In the genomic region with DNA sequence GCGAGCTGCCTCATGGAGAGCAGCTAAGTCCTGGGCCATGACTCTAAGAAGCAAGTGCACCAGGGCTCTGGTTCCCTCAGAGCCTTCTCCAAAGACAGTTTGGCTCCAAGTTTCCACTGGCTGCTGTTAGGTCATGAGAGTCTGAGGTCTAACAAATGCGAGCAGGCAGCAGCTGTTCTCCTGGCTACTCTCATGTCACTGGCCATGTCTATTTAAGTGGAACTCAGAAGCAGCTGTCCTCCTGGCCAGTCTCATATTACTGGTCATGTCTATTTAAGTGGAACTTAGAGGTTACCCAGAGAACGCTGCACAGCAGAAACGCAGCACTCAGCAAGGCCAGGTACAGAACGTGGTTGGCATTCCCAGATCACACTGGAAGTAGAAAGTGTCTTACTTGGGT, we compare ENCODE assay signal across 13 mouse cellular contexts. TPM values are rescaled to one million over a fixed set of nuclear protein-coding genes. Genes with fewer than 3 reads are reported as not detected.
DNase-seq lines count a peak whose midpoint lies in the region; ATAC-seq and TF ChIP-seq lines count a peak whose summit lies in the region.
"Had no signal": no experiment of that assay in that cellular context is flagged by ENCODE, and none has a peak within 500 bp of the region (broad histone marks: within the 10 kb centered on the region; RNA-seq: fewer than 3 reads in every experiment).

No protein-coding gene starts in this region.

- DNase-seq in embryonic facial prominence, embryonic 14.5 days (ENCODE audit: low spot score), result peak; percentile 86
- no peak for DNase-seq in embryonic facial prominence, embryonic 10.5 days (ENCODE audit: low spot score)
- DNase-seq in lung, postnatal 10 days, result peak; percentile 36
- DNase-seq in lung, adult 2 months, result no peak
- no peak for DNase-seq in thymus, postnatal 0 days (ENCODE audit: low spot score)
- DNase-seq in adrenal gland, postnatal 14 days, result no peak
- DNase-seq: cerebellum, postnatal 36 days had no signal

- H3K36me3 ChIP-seq in embryonic facial prominence, embryonic 14.5 days (ENCODE audit: control insufficient read depth, insufficient read depth, low read length), result no peaks in the 10 kb centered on the region
- H3K36me3 ChIP-seq in embryonic facial prominence, embryonic 10.5 days (replicated peaks), result no peaks in the 10 kb centered on the region
- H3K36me3 ChIP-seq in heart, embryonic 16.5 days (ENCODE audit: control insufficient read depth, insufficient read depth), result peaks cover 41% of the 10 kb centered on the region
- peaks cover 14% of the 10 kb centered on the region for H3K36me3 ChIP-seq in myocyte (ENCODE audit: control insufficient read depth, insufficient read depth)
- H3K36me3 ChIP-seq: intestine, embryonic 15.5 days; lung, embryonic 15.5 days; midbrain, embryonic 15.5 days; neural tube, embryonic 15.5 days had no signal

- no peaks in the 10 kb centered on the region for H3K9me3 ChIP-seq in embryonic facial prominence, embryonic 14.5 days (ENCODE audit: control insufficient read depth, low read length)
- H3K9me3 ChIP-seq in embryonic facial prominence, embryonic 10.5 days, result no peaks in the 10 kb centered on the region
- H3K9me3 ChIP-seq in heart, embryonic 16.5 days (replicated peaks; ENCODE audit: control insufficient read depth, low read length), result no peaks in the 10 kb centered on the region
- H3K9me3 ChIP-seq: intestine, embryonic 15.5 days; lung, embryonic 15.5 days; midbrain, embryonic 15.5 days; neural tube, embryonic 15.5 days had no signal

- H3K4me2 ChIP-seq in embryonic facial prominence, embryonic 14.5 days (ENCODE audit: low read depth, low read length), result no peak overlapping the region
- H3K4me2 ChIP-seq in heart, embryonic 16.5 days (ENCODE audit: low read depth, low read length), result no peak overlapping the region
- peak overlapping the region; percentile 64 for H3K4me2 ChIP-seq in myocyte (ENCODE audit: low read depth)
- H3K4me2 ChIP-seq: intestine, embryonic 15.5 days; lung, embryonic 15.5 days; midbrain, embryonic 15.5 days; neural tube, embryonic 15.5 days had no signal

- ATAC-seq in embryonic facial prominence, embryonic 14.5 days (ENCODE audit: low read depth), result peak; percentile 83
- 0 out of 2 replicates have a peak, but pooled peaks have one; percentile 43 for ATAC-seq in heart, embryonic 16.5 days (replicated peaks; ENCODE audit: extremely low read depth, insufficient read depth, low FRiP score)
- ATAC-seq: intestine, embryonic 15.5 days; midbrain, embryonic 15.5 days had no signal

- peaks cover 5% of the 10 kb centered on the region for H3K4me1 ChIP-seq in embryonic facial prominence, embryonic 14.5 days (ENCODE audit: control insufficient read depth, insufficient read depth, low read length)
- H3K4me1 ChIP-seq in embryonic facial prominence, embryonic 10.5 days, result peaks cover 19% of the 10 kb centered on the region
- H3K4me1 ChIP-seq in lung, adult 2 months (ENCODE audit: control insufficient read depth, insufficient read depth, low read length), result no peaks in the 10 kb centered on the region
- peaks cover 37% of the 10 kb centered on the region for H3K4me1 ChIP-seq in heart, embryonic 16.5 days (ENCODE audit: control insufficient read depth, insufficient read depth, low read length)
- H3K4me1 ChIP-seq: intestine, embryonic 15.5 days had no signal

- 64% methylated on average over 5 of the region's 5 CpGs for WGBS in embryonic facial prominence, embryonic 14.5 days
- 72% methylated on average over 5 of the region's 5 CpGs for WGBS in embryonic facial prominence, embryonic 10.5 days
- WGBS in lung, adult 2 months, result 67% methylated on average over 5 of the region's 5 CpGs
- WGBS in heart, embryonic 16.5 days, result 44% methylated on average over 5 of the region's 5 CpGs

- H3K27ac ChIP-seq in embryonic facial prominence, embryonic 14.5 days (replicated peaks; ENCODE audit: low read depth, low read length), result no peak overlapping the region
- H3K27ac ChIP-seq in embryonic facial prominence, embryonic 10.5 days (replicated peaks), result no peak overlapping the region
- H3K27ac ChIP-seq in heart, embryonic 16.5 days (ENCODE audit: low read length), result peak overlapping the region; percentile 41
- H3K27ac ChIP-seq: intestine, embryonic 15.5 days; lung, embryonic 15.5 days; midbrain, embryonic 15.5 days; neural tube, embryonic 15.5 days had no signal

- no peak for TF ChIP-seq POLR2A in lung, adult 2 months (IDR thresholded peaks at IDR 0.05; ENCODE audit: borderline replicate concordance, extremely low read depth, low read depth, low read length)
- no peak for TF ChIP-seq POLR2A in myocyte (IDR thresholded peaks at IDR 0.05; ENCODE audit: insufficient read length, low read depth)

- H3K79me2 ChIP-seq in myocyte (ENCODE audit: control insufficient read depth, insufficient read depth), result no peaks in the 10 kb centered on the region

- H3K9ac ChIP-seq in embryonic facial prominence, embryonic 14.5 days (ENCODE audit: low read depth, low read length), result no peak overlapping the region
- no peak overlapping the region for H3K9ac ChIP-seq in heart, embryonic 16.5 days (ENCODE audit: low read length)
- H3K9ac ChIP-seq: intestine, embryonic 15.5 days; lung, embryonic 15.5 days; midbrain, embryonic 15.5 days; neural tube, embryonic 15.5 days had no signal

- no peak overlapping the region for H3ac ChIP-seq in myocyte (ENCODE audit: control insufficient read depth, insufficient read length)

- TF ChIP-seq CTCF in lung, adult 2 months (IDR thresholded peaks at IDR 0.05; ENCODE audit: insufficient read depth, low read length), result no peak

- no peak overlapping the region for H3K4me3 ChIP-seq in embryonic facial prominence, embryonic 14.5 days (ENCODE audit: low read depth, low read length)
- no peak overlapping the region for H3K4me3 ChIP-seq in embryonic facial prominence, embryonic 10.5 days
- no peak overlapping the region for H3K4me3 ChIP-seq in lung, adult 2 months (replicated peaks; ENCODE audit: extremely low read depth, low read depth, low read length)
- H3K4me3 ChIP-seq in heart, embryonic 16.5 days (ENCODE audit: low read length), result no peak overlapping the region
- H3K4me3 ChIP-seq in myocyte, result no peak overlapping the region
- H3K4me3 ChIP-seq: intestine, embryonic 15.5 days; lung, embryonic 15.5 days; midbrain, embryonic 15.5 days; neural tube, embryonic 15.5 days had no signal

- no peaks in the 10 kb centered on the region for H3K27me3 ChIP-seq in embryonic facial prominence, embryonic 14.5 days (replicated peaks; ENCODE audit: control insufficient read depth, insufficient read depth, low read length)
- H3K27me3 ChIP-seq in embryonic facial prominence, embryonic 10.5 days (replicated peaks; ENCODE audit: low read depth, poor library complexity, severe bottlenecking), result no peaks in the 10 kb centered on the region
- H3K27me3 ChIP-seq in heart, embryonic 16.5 days (ENCODE audit: control insufficient read depth, insufficient read depth, low read length), result no peaks in the 10 kb centered on the region
- H3K27me3 ChIP-seq in myocyte (ENCODE audit: control insufficient read depth, insufficient read depth, insufficient read length), result no peaks in the 10 kb centered on the region
- H3K27me3 ChIP-seq: intestine, embryonic 15.5 days; lung, embryonic 15.5 days; midbrain, embryonic 15.5 days; neural tube, embryonic 15.5 days had no signal

TF ChIP-seq in myocyte, 11 proteins besides CTCF, POLR2A, EP300 and RAD21:
- TF ChIP-seq CEBPB (IDR thresholded peaks at IDR 0.05; ENCODE audit: insufficient read depth, poor library complexity, severe bottlenecking) (no peak), TCF12 (IDR thresholded peaks at IDR 0.05; ENCODE audit: insufficient read depth, poor library complexity, severe bottlenecking) (peak; percentile 88), MYOG (IDR thresholded peaks at IDR 0.05; ENCODE audit: control insufficient read depth in 1 of 3, insufficient read depth in 1 of 3, insufficient read length in 2 of 3, low read depth in 2 of 3) (peak; percentile 81 to 100 (median 97)), E2F4 (IDR thresholded peaks at IDR 0.05; ENCODE audit: insufficient read depth) (no peak), SRF (IDR thresholded peaks at IDR 0.05; ENCODE audit: control insufficient read depth, insufficient read length, low read depth) (peak; percentile 19), REST (IDR thresholded peaks at IDR 0.05; ENCODE audit: insufficient read depth, insufficient read length) (no peak), POLR2AphosphoS2 (IDR thresholded peaks at IDR 0.05; ENCODE audit: insufficient read length, low read depth) (peak; percentile 19), MYOD1 (IDR thresholded peaks at IDR 0.05; ENCODE audit: control insufficient read depth in 1 of 3, insufficient read length in 2 of 3, low read depth in 2 of 3) (peak; percentile 97 to 99 (median 98)), TCF3 (IDR thresholded peaks at IDR 0.05; ENCODE audit: insufficient read length, low read depth) (peak; percentile 79), USF1 (IDR thresholded peaks at IDR 0.05; ENCODE audit: low read depth) (no peak), MAX (IDR thresholded peaks at IDR 0.05; ENCODE audit: low read depth) (no peak)

RNA-seq across cellular contexts. Expression of a gene that starts 36.1 kb away (rescaled TPM):
- polyA plus RNA-seq in embryonic facial prominence, embryonic 14.5 days (2014; fragmentation: Nextera tagmentation; extraction: Ambion mirVana), result 690 and 724 TPM in 2 replicates
- 439 and 451 TPM in 2 replicates for polyA plus RNA-seq in embryonic facial prominence, embryonic 10.5 days (2016; fragmentation: Nextera tagmentation; extraction: Ambion mirVana)
- polyA plus RNA-seq in lung, adult 2 months (2012; rRNA removed), result 219 and 296 TPM in 2 replicates
- 666 and 686 TPM in 2 replicates for polyA plus RNA-seq in heart, embryonic 16.5 days (2015; fragmentation: Nextera tagmentation; extraction: Ambion mirVana)
- polyA plus RNA-seq in myocyte (2012; fragmentation: generic; extraction: Trizol), result 880 TPM
- polyA plus RNA-seq in thymus, postnatal 0 days (2015; fragmentation: Nextera tagmentation; extraction: Ambion mirVana), result 587 and 594 TPM in 2 replicates
- total RNA-seq in adrenal gland, postnatal 14 days (2021), result 311 and 324 TPM in 2 replicates

RNA-seq across cellular contexts. Expression of a gene that starts 36.4 kb away (rescaled TPM):
- 53.1 and 61.5 TPM in 2 replicates for polyA plus RNA-seq in embryonic facial prominence, embryonic 14.5 days (2014; fragmentation: Nextera tagmentation; extraction: Ambion mirVana)
- polyA plus RNA-seq in embryonic facial prominence, embryonic 10.5 days (2016; fragmentation: Nextera tagmentation; extraction: Ambion mirVana), result 2.5 and 3.4 TPM in 2 replicates
- 6.3 and 18.6 TPM in 2 replicates for polyA plus RNA-seq in lung, adult 2 months (2012; rRNA removed)
- 216 and 224 TPM in 2 replicates for polyA plus RNA-seq in heart, embryonic 16.5 days (2015; fragmentation: Nextera tagmentation; extraction: Ambion mirVana)
- polyA plus RNA-seq in myocyte (2012; fragmentation: generic; extraction: Trizol), result 52.7 TPM
- 1.2 and 1.4 TPM in 2 replicates for polyA plus RNA-seq in thymus, postnatal 0 days (2015; fragmentation: Nextera tagmentation; extraction: Ambion mirVana)
- 4.3 and 8.1 TPM in 2 replicates for total RNA-seq in adrenal gland, postnatal 14 days (2021)

Comparison
In these comparisons a context has a peak if more than half of its experiments do, and no peak if none do; other contexts are left out.
1. DNase-seq: peak in embryonic facial prominence, embryonic 14.5 days (single experiment) and lung, postnatal 10 days (single experiment); none in embryonic facial prominence, embryonic 10.5 days (single experiment), lung, adult 2 months (single experiment), thymus, postnatal 0 days (single experiment) and adrenal gland, postnatal 14 days (single experiment).